Mouse (Mus musculus) A20 (cell line): ENCODE results near the gene P2rx7.
"Not testable (repeated sequence)": the region's sequence is repeated elsewhere in the genome, so short reads cannot be mapped to it uniquely, and the experiment has no call there.

ENCODE experiments used
- DNase-seq: peaks from one replicate; pipeline ENCODE4 v3.0.0-alpha.2; 2011; ENCODE audit warnings: low read depth, low spot score

P2rx7 gene

GRCm38 (mm10) chr5:122646050-122646449 lies 2.3 kb downstream of the P2rx7 start:
- DNase-seq = no peak

GRCm38 (mm10) chr5:122647256-122647924 lies 3.7 kb downstream of the P2rx7 start:
- no peak for DNase-seq

GRCm38 (mm10) chr5:122647952-122648374 lies 4.3 kb downstream of the P2rx7 start:
- not testable (repeated sequence) for DNase-seq

GRCm38 (mm10) chr5:122649264-122649663 lies 5.6 kb downstream of the P2rx7 start:
- no peak for DNase-seq

- DNase-seq = no peak
These were observed 6.4 kb downstream of the P2rx7 start for GRCm38 (mm10) chr5:122650100-122650499.

- DNase-seq = no peak
These were observed 8.8 kb downstream of the P2rx7 start for GRCm38 (mm10) chr5:122652506-122652905.

- DNase-seq = no peak
These were observed 9.4 kb downstream of the P2rx7 start for GRCm38 (mm10) chr5:122653112-122653445.

- no peak for DNase-seq
These were observed 9.9 kb downstream of the P2rx7 start for GRCm38 (mm10) chr5:122653446-122654267.

GRCm38 (mm10) chr5:122654268-122654573 lies 10.5 kb downstream of the P2rx7 start:
- DNase-seq = no peak

- DNase-seq = no peak
These were observed 13.1 kb downstream of the P2rx7 start for GRCm38 (mm10) chr5:122656808-122657207.

- no peak for DNase-seq
These were observed 18.8 kb downstream of the P2rx7 start for GRCm38 (mm10) chr5:122662501-122662900.

GRCm38 (mm10) chr5:122665036-122665435 lies 21.3 kb downstream of the P2rx7 start:
- no peak for DNase-seq

- no peak for DNase-seq
These were observed 25.5 kb downstream of the P2rx7 start for GRCm38 (mm10) chr5:122668981-122669897.

GRCm38 (mm10) chr5:122671641-122672040 lies 27.9 kb downstream of the P2rx7 start:
- peak; percentile 57 for DNase-seq

- no peak for DNase-seq
These were observed 28.6 kb downstream of the P2rx7 start for GRCm38 (mm10) chr5:122672298-122672697.

- DNase-seq = no peak
These were observed 32.3 kb downstream of the P2rx7 start for GRCm38 (mm10) chr5:122676002-122676401.

- DNase-seq = no peak
These were observed 34.3 kb downstream of the P2rx7 start for GRCm38 (mm10) chr5:122677983-122678382.

GRCm38 (mm10) chr5:122679881-122680280 lies 36.2 kb downstream of the P2rx7 start:
- no peak for DNase-seq

GRCm38 (mm10) chr5:122681276-122681675 lies 37.6 kb downstream of the P2rx7 start:
- DNase-seq = no peak

- DNase-seq = peak; percentile 45
These were observed 40.2 kb downstream of the P2rx7 start for GRCm38 (mm10) chr5:122683926-122684325.

GRCm38 (mm10) chr5:122687391-122687790 lies 43.7 kb downstream of the P2rx7 start:
- no peak for DNase-seq

GRCm38 (mm10) chr5:122689153-122689552 lies 45.4 kb downstream of the P2rx7 start:
- no peak for DNase-seq
